In genomic region chr4:62693839-62694238, GRCm38 (mm10) we compare ENCODE assay signal across 7 mouse cellular contexts.
DNase-seq lines count a peak whose midpoint lies in the region; ATAC-seq lines count a peak whose summit lies in the region.

No protein-coding gene starts in this region.

- H3K9me3 ChIP-seq in midbrain, embryonic 10.5 days (replicated peaks): no peaks in the 10 kb centered on the region
- no peaks in the 10 kb centered on the region for H3K9me3 ChIP-seq in midbrain, embryonic 15.5 days
- no peaks in the 10 kb centered on the region for H3K9me3 ChIP-seq in embryonic facial prominence, embryonic 11.5 days (replicated peaks; ENCODE audit: control insufficient read depth, low read length)
- no peaks in the 10 kb centered on the region for H3K9me3 ChIP-seq in kidney, embryonic 16.5 days (ENCODE audit: low read length)

- peaks cover 46% of the 10 kb centered on the region for H3K4me1 ChIP-seq in midbrain, embryonic 10.5 days
- H3K4me1 ChIP-seq in midbrain, embryonic 15.5 days: peaks cover 36% of the 10 kb centered on the region
- H3K4me1 ChIP-seq in embryonic facial prominence, embryonic 11.5 days (ENCODE audit: control insufficient read depth, insufficient read depth, low read length): no peaks in the 10 kb centered on the region
- peaks cover 28% of the 10 kb centered on the region for H3K4me1 ChIP-seq in kidney, embryonic 16.5 days (ENCODE audit: insufficient read depth, low read length)

- no peak overlapping the region for H3K9ac ChIP-seq in midbrain, embryonic 15.5 days
- H3K9ac ChIP-seq in embryonic facial prominence, embryonic 11.5 days (replicated peaks; ENCODE audit: low read length): no peak overlapping the region
- H3K9ac ChIP-seq in kidney, embryonic 16.5 days (replicated peaks; ENCODE audit: low read length): no peak overlapping the region

- ATAC-seq in midbrain, embryonic 15.5 days (replicated peaks): no peak
- ATAC-seq in embryonic facial prominence, embryonic 11.5 days (replicated peaks; ENCODE audit: insufficient number of reproducible peaks, low FRiP score, low TSS enrichment, low read depth): 0 out of 2 replicates have a peak, but pooled peaks have one; percentile 26
- peak; percentile 24 for ATAC-seq in kidney, embryonic 16.5 days (ENCODE audit: low FRiP score, low TSS enrichment)
- ATAC-seq in megakaryocyte-erythroid progenitor cell, adult 5-6 weeks (replicated peaks; ENCODE audit: low FRiP score, low TSS enrichment, poor library complexity, severe bottlenecking): peak; percentile 34; the same call in 1 of the 2 replicates

- peaks cover 60% of the 10 kb centered on the region for H3K36me3 ChIP-seq in midbrain, embryonic 10.5 days
- 0 out of 2 replicates have a peak, but pooled peaks cover 5% of the 10 kb centered on the region for H3K36me3 ChIP-seq in midbrain, embryonic 15.5 days (replicated peaks)
- no peaks in the 10 kb centered on the region for H3K36me3 ChIP-seq in embryonic facial prominence, embryonic 11.5 days (replicated peaks; ENCODE audit: control insufficient read depth, insufficient read depth, low read depth, low read length)
- H3K36me3 ChIP-seq in kidney, embryonic 16.5 days (ENCODE audit: insufficient read depth, low read length): peaks cover 28% of the 10 kb centered on the region

- no peaks in the 10 kb centered on the region for H3K27me3 ChIP-seq in midbrain, embryonic 10.5 days (ENCODE audit: low read depth, poor library complexity, severe bottlenecking)
- H3K27me3 ChIP-seq in midbrain, embryonic 15.5 days (replicated peaks): no peaks in the 10 kb centered on the region
- H3K27me3 ChIP-seq in embryonic facial prominence, embryonic 11.5 days (ENCODE audit: control insufficient read depth, insufficient read depth, low read length): no peaks in the 10 kb centered on the region
- H3K27me3 ChIP-seq in kidney, embryonic 16.5 days (ENCODE audit: insufficient read depth, low read length): no peaks in the 10 kb centered on the region

- H3K4me2 ChIP-seq in midbrain, embryonic 15.5 days: no peak overlapping the region
- no peak overlapping the region for H3K4me2 ChIP-seq in embryonic facial prominence, embryonic 11.5 days (ENCODE audit: low read depth, low read length)
- no peak overlapping the region for H3K4me2 ChIP-seq in kidney, embryonic 16.5 days (replicated peaks; ENCODE audit: low read depth, low read length)

- no peak overlapping the region for H3K27ac ChIP-seq in midbrain, embryonic 10.5 days (replicated peaks)
- H3K27ac ChIP-seq in midbrain, embryonic 15.5 days: no peak overlapping the region
- H3K27ac ChIP-seq in embryonic facial prominence, embryonic 11.5 days (replicated peaks; ENCODE audit: low read depth, low read length): no peak overlapping the region
- H3K27ac ChIP-seq in kidney, embryonic 16.5 days (ENCODE audit: low read length): no peak overlapping the region

- WGBS in midbrain, embryonic 10.5 days: 44% methylated on average over 10 of the region's 10 CpGs
- WGBS in midbrain, embryonic 15.5 days: 47% methylated on average over 10 of the region's 10 CpGs
- 37% methylated on average over 10 of the region's 10 CpGs for WGBS in embryonic facial prominence, embryonic 11.5 days
- 39% methylated on average over 10 of the region's 10 CpGs for WGBS in kidney, embryonic 16.5 days

- no peak overlapping the region for H3K4me3 ChIP-seq in midbrain, embryonic 10.5 days
- H3K4me3 ChIP-seq in midbrain, embryonic 15.5 days: no peak overlapping the region
- no peak overlapping the region for H3K4me3 ChIP-seq in embryonic facial prominence, embryonic 11.5 days (ENCODE audit: low read depth, low read length)
- H3K4me3 ChIP-seq in kidney, embryonic 16.5 days (ENCODE audit: low read length): no peak overlapping the region

- peak; percentile 51 for DNase-seq in midbrain, embryonic 10.5 days (ENCODE audit: low spot score)
- peak; percentile 76 for DNase-seq in adrenal gland, postnatal 10 days
- peak; percentile 70 for DNase-seq in embryonic facial prominence, embryonic 11.5 days (ENCODE audit: low spot score)
- DNase-seq in right cerebral cortex, postnatal 36 days (ENCODE audit: low spot score in 2 of 2): no peak

Comparison
In these comparisons a context has a peak if more than half of its experiments do, and no peak if none do; other contexts are left out.
1. DNase-seq: peak in midbrain, embryonic 10.5 days (single experiment), adrenal gland, postnatal 10 days (single experiment) and embryonic facial prominence, embryonic 11.5 days (single experiment); none in right cerebral cortex, postnatal 36 days (0 of 2).